Mouse (Mus musculus): ENCODE measurements around the gene Rala. TPM values are rescaled to one million over a fixed set of nuclear protein-coding genes. Genes with fewer than 3 reads are reported as not detected.

Gene Rala
- polyA plus RNA-seq, 1 experiment from 2014 or later, result 111 TPM

DNA sequence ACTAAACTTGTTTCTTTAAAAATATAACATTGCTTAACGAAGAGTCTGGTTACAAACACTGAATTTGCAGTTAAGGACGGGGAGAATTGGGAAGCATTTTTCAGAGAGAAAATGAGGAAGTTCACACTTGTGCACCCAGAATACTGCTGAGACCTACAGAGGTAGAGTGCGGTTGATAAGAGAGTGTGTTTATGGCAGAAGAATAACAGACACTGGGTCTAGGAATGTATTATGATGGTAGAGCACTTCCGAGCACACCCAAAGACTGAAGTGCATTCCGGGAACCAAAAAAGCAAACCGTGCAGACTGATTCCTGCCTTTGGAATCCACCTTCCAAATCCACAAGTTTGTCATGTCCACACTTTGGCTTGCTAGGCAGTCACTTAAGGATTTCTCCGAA, 107.2 kb downstream of the Rala start:
- 76% methylated on average over 7 of the region's 7 CpGs for WGBS
- no peak for ATAC-seq (ENCODE audit: insufficient number of reproducible peaks, low FRiP score, low TSS enrichment, low read depth)
- no peak overlapping the region for H3K4me2 ChIP-seq (replicated peaks)
- H3K9me3 ChIP-seq (replicated peaks), result no peaks in the 10 kb centered on the region
- H3K4me3 ChIP-seq (replicated peaks), result no peak overlapping the region
- no peak overlapping the region for H3K9ac ChIP-seq
- H3K36me3 ChIP-seq, result no peaks in the 10 kb centered on the region
- no peak overlapping the region for H3K27ac ChIP-seq (replicated peaks)
- H3K4me1 ChIP-seq, result 0 out of 2 replicates have a peak, but pooled peaks cover 6% of the 10 kb centered on the region
- H3K27me3 ChIP-seq, result no peaks in the 10 kb centered on the region

DNA sequence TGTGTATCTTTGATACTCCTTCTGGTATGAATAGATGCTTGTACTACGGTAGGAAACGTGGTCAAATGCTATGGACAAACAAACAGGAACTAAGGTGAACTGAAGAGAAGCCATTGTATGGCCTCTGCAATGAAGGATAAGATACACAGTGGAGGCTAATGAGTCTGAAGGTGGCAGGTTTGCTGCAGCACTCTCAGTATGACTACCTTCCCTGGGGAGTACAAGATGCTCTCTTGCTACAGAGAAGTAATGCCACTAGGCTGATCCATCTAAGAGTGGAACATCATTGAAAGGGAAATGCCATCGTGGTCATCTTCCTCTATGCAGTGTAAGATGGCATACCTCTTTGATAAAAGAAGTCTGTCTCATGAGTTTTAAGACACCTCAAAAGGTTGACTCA, 111.1 kb downstream of the Rala start:
- H3K4me2 ChIP-seq (replicated peaks), result no peak overlapping the region
- ATAC-seq (ENCODE audit: insufficient number of reproducible peaks, low FRiP score, low TSS enrichment, low read depth), result no peak
- H3K27ac ChIP-seq (replicated peaks), result no peak overlapping the region
- no peaks in the 10 kb centered on the region for H3K36me3 ChIP-seq
- H3K27me3 ChIP-seq, result no peaks in the 10 kb centered on the region
- H3K9ac ChIP-seq, result no peak overlapping the region
- WGBS, result 71% methylated on average over 3 of the region's 3 CpGs
- 0 out of 2 replicates have a peak, but pooled peaks cover 4% of the 10 kb centered on the region for H3K4me1 ChIP-seq
- H3K9me3 ChIP-seq (replicated peaks), result no peaks in the 10 kb centered on the region
- H3K4me3 ChIP-seq (replicated peaks), result no peak overlapping the region

Other genes with a start within 250 kb of the Rala start
- 41.8 and 49.4 TPM in 2 replicates for gene Mplkip, start 249.0 kb downstream of the Rala start, polyA plus RNA-seq (2015; fragmentation: Nextera tagmentation; extraction: Ambion mirVana)
- 4.0 and 5.1 TPM in 2 replicates for gene Sugct, start 248.7 kb downstream of the Rala start, polyA plus RNA-seq (2015; fragmentation: Nextera tagmentation; extraction: Ambion mirVana)
- gene Cdk13, start 139.1 kb downstream of the Rala start, polyA plus RNA-seq (2015; fragmentation: Nextera tagmentation; extraction: Ambion mirVana), result 13.1 and 14.5 TPM in 2 replicates
- gene Yae1d1, start 49.1 kb upstream of the Rala start, polyA plus RNA-seq (2015; fragmentation: Nextera tagmentation; extraction: Ambion mirVana), result 71.1 and 73.2 TPM in 2 replicates

Data from embryonic facial prominence, embryonic 15.5 days (tissue).